Mouse (Mus musculus): ENCODE results near the gene Lcn5.
"Not testable (repeated sequence)": the region's sequence is repeated elsewhere in the genome, so short reads cannot be mapped to it uniquely, and the experiment has no call there.

The Lcn5 gene

GRCm38 (mm10) chr2:25679559-25679958 lies 21.8 kb downstream of the Lcn5 start:
- no peak for DNase-seq (ENCODE audit: low read depth, low spot score)

DNA sequence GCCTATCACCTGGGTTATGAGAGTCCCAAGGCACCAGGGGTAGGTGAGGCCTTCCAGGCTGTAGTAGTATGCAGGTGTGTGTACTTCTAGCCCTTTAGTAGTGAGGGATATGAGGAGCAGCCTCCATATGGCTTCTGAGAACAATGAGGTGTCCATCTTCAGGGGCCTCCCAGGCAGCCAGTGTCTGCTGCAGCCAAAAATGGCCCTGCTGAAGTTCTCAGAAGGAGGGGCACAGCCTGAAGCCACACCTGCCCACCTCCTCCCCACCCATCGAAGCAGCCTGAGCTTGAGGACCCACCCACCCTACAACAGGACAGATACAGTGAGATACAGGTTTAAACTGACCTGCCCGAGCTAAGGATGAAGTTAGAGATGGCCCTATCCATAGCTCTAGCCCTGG lies 24.7 kb downstream of the Lcn5 start, which contains the start of gene Lcn10:
Lcn10 (plus strand) TSS at position 301 of the 400 bp plus-strand sequence.
- DNase-seq (ENCODE audit: low read depth, low spot score): no peak

GRCm38 (mm10) chr2:25686941-25687340 lies 29.2 kb downstream of the Lcn5 start:
- DNase-seq (ENCODE audit: low read depth, low spot score): no peak

GRCm38 (mm10) chr2:25694605-25695004 lies 36.9 kb downstream of the Lcn5 start:
- DNase-seq (ENCODE audit: low read depth, low spot score): peak; percentile 34

DNA sequence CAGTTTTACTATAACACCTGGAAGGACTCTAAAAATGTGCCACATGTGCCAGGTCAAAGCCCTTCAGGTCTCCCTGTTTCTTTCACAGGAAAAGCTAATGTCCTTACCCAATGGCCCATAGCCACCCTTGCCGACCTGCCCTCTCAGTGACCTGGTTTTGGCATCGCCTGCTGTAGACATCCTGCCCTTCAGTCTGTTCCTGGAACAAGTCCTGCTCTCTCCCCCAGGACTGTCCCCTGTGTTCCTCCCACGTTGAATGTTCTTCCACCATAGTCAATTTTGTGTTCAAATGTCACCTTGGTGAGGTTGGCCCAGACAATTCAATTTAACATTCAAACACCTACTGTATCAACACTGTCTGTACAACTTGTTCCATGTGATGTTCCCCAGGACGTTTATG lies 39.2 kb downstream of the Lcn5 start:
- DNase-seq (ENCODE audit: low read depth, low spot score): no peak

DNA sequence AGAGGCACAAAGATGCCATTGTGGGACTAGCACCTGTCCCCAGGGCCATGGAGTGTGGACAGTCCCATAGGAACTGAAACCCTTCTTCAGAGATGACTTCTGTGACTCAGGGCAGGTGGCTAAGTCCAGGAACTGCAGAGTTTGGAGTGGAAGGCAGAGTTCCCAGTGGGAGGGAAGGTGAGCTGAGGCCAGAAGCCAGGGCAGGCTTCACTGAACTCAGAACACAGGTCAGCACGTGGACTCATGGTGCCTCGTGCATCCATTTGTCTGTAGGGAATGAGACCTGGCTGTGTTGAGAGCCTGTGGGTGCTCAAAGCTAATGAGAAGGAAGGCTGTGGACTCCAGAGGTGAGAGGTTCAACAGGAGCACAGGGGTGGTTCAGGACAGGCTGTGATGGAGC lies 40.9 kb downstream of the Lcn5 start:
- no peak for DNase-seq (ENCODE audit: low read depth, low spot score)

DNA sequence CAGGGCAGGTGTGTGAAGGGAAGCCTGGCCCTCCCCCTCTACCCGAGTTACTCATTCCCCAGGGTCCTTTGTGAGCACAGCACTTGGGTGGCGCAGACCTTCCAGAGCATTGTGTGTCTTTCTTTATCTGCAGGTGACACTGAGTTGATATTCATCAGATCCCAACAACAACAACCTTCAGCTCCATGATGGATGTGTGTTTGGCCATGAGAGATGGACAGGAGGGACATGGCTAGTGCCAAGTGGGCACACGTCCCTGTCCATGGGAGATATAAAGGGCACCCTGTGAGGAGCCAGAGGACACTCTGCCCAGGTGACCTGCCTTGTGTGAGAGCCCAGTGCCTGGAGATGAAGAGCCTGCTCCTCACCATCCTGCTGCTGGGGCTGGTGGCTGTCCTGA lies 42.0 kb downstream of the Lcn5 start, which contains the start of gene Obp2a:
Obp2a (plus strand) TSS at position 301 of the 400 bp plus-strand sequence.
- not testable (repeated sequence) for DNase-seq (ENCODE audit: low read depth, low spot score)

DNA sequence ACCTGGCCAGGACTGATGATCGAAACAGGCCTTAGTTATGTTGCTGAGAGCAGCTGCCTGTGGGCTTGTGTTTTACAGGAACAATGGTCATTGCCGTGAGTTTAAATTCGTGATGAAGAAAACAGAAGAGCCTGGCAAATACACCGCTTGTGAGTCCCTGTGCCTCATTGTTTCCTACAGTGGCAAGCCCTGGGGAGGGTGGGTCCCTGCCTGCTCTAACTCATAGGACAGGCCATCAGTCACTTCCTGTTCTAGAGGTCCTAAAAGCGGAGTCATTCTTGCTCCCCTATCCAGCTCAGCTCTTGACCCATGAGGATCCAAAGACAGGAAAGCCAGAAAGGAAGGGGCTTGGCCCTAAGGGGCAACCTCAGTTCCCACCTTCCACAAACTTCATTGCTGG lies 43.2 kb downstream of the Lcn5 start:
- DNase-seq (ENCODE audit: low read depth, low spot score): no peak

GRCm38 (mm10) chr2:25703706-25704105 lies 46.0 kb downstream of the Lcn5 start:
- DNase-seq (ENCODE audit: low read depth, low spot score): no peak

DNA sequence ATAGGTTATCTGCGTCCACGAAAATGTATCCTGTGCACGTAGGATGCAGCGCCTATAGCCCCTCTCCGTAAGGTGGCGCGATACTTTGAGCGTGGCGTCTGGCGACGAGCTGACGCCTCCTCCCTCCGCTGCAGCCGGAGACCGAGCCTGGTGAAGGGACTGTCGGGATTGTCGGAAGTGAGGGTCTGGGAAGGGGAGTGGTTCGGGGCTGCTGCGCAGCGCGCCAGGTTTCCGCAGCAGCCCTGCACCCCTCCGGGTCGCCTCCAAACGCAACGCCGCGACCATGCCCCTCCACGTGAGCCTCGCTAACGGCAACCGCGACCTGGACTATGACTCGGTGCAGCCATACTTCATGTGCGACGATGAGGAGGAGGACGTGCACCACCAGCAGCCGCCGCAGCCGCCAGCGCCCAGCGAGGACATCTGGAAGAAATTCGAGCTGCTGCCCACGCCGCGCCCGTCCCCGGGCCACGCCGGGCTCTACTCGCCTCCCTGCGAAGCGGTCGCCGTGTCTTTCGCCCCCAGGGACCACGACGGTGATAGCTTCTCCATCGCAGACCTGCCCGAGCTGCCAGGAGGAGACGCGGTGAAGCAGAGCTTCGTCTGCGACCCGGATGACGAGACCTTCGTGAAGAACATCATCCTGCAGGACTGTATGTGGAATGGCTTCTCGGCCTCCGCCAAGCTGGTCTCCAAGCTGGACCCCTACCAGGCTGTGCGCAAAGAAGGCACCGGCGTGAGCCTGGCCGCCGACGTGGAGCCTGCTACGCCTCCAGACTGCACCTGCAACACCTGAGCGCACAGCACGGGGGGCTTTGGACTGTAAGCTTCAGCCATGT lies 49.1 kb downstream of the Lcn5 start, which contains the start of gene Bmyc:
Bmyc (plus strand) TSS at position 97 of the 839 bp plus-strand sequence.
- peak; percentile 64 for DNase-seq (ENCODE audit: low read depth, low spot score)

GRCm38 (mm10) chr2:25708121-25708520 lies 50.4 kb downstream of the Lcn5 start:
- DNase-seq (ENCODE audit: low read depth, low spot score): peak; percentile 11

DNA sequence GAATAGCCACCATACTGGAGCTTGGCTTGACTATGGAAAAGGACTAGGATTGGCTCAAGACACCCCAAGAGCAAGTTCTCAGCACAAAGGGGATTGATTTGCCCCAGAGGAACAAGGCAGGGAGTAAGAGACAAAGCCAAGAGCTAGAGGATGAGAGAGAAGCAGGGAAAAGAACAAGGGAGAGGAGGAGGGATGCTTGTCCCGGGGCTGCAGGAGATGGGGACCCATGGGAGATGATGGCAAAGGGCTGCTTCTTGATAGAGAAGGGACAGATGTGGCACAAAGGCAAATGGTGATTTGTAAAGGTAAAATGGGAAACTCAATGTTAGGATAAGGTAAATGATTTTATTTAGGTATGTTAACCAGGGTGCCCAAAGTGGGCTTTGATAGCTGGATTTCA lies 51.3 kb downstream of the Lcn5 start:
- not testable (repeated sequence) for DNase-seq (ENCODE audit: low read depth, low spot score)

DNA sequence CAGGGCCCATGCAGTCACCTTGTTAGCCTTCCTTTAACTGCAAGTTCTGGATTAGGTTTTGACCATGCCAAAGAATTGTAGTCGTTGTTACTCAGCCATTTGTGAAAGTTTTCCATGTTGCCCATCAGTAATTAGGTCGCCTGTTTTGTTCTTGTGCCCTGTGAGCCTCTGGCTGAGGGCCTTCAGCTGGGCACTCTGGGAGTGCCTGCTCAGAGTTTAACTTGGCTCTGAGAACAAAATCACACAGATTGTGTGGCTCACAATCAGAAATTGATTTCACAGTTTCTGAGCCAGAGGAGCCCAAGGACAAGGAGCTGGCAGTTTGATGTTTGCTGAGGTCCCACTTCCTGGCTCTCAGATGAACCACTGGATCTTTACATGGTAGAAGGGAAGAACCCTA lies 52.0 kb downstream of the Lcn5 start:
- not testable (repeated sequence) for DNase-seq (ENCODE audit: low read depth, low spot score)
